Mouse (Mus musculus) embryonic facial prominence, embryonic 15.5 days (tissue): ENCODE data around the gene Coro2a. TPM values are rescaled to one million over a fixed set of nuclear protein-coding genes. Genes with fewer than 3 reads are reported as not detected.
"Not testable (repeated sequence)": the region's sequence is repeated elsewhere in the genome, so short reads cannot be mapped to it uniquely, and the experiment has no call there.

Source experiments
- ATAC-seq: fragments of 200-750 bp; cut with Nextera tagmentation; 2 replicates; pipeline ENCODE4 v1.8.0; 2017; ENCODE audit warnings: low read depth, moderate TSS enrichment; ENCODE audit not compliant: insufficient number of reproducible peaks, low FRiP score, low TSS enrichment
- H3K27ac ChIP-seq: fragments of 300-500 bp; sonication (generic); replicated peaks from 2 replicates; pipeline ENCODE4 v1.5.1; 2015; ENCODE audit warnings: mild to moderate bottlenecking, inconsistent platforms
- H3K27me3 ChIP-seq: fragments of 300-500 bp; sonication (generic); 2 replicates; pipeline ENCODE4 v1.6.1; 2015; ENCODE audit warnings: inconsistent platforms
- H3K36me3 ChIP-seq: fragments of 300-500 bp; sonication (generic); 2 replicates; pipeline ENCODE4 v1.6.1; 2015; ENCODE audit warnings: mild to moderate bottlenecking, inconsistent platforms
- H3K4me1 ChIP-seq: fragments of 300-500 bp; sonication (generic); 2 replicates; pipeline ENCODE4 v1.6.1; 2015; ENCODE audit warnings: inconsistent platforms
- H3K4me2 ChIP-seq: fragments of 300-500 bp; sonication (generic); replicated peaks from 2 replicates; pipeline ENCODE4 v1.6.1; 2015; ENCODE audit warnings: mild to moderate bottlenecking, inconsistent platforms
- H3K4me3 ChIP-seq: fragments of 300-500 bp; sonication (generic); replicated peaks from 2 replicates; pipeline ENCODE4 v1.5.1; 2015; ENCODE audit warnings: mild to moderate bottlenecking, inconsistent platforms
- H3K9ac ChIP-seq: fragments of 300-500 bp; sonication (generic); 2 replicates; pipeline ENCODE4 v1.6.1; 2015; ENCODE audit warnings: inconsistent platforms
- H3K9me3 ChIP-seq: fragments of 300-500 bp; sonication (generic); replicated peaks from 2 replicates; pipeline ENCODE4 v1.6.1; 2016; ENCODE audit warnings: inconsistent platforms
- WGBS: fragments of 180-500 bp; shearing (Covaris S2); methylation state at CpG from one replicate; pipeline ENCODE4 v1.1.7; 2015; 5-methylcytosine and 5-hydroxymethylcytosine counted together
- polyA plus RNA-seq: library from polyadenylated mRNA; unstranded; fragments of >200 nt; fragmentation: Nextera tagmentation; extraction: Ambion mirVana; gene quantifications from 2 replicates; pipeline ENCODE4 v1.2.1, GENCODE M21; 2015

Gene Coro2a
- polyA plus RNA-seq, 1 experiment from 2014 or later, result 6.8 TPM

- Histone ChIP-seq H3K4me1 (no peaks in the 10 kb centered on the region), H3K27me3 (no peaks in the 10 kb centered on the region; the same call in 1 of the 2 replicates), H3K9me3 (no peaks in the 10 kb centered on the region), H3K9ac (no peak overlapping the region), H3K36me3 (no peaks in the 10 kb centered on the region), H3K4me2 (no peak overlapping the region), H3K27ac (no peak overlapping the region), H3K4me3 (no peak overlapping the region)
- ATAC-seq, result no peak
- 90% methylated on average over 5 of the region's 5 CpGs for WGBS
These were observed 7.9 kb downstream of the Coro2a start for GRCm38 (mm10) chr4:46594131-46594530.

GRCm38 (mm10) chr4:46593472-46593871 lies 8.5 kb downstream of the Coro2a start:
- WGBS, result 47% methylated on average over 6 of the region's 6 CpGs
- H3K4me1 ChIP-seq, result no peaks in the 10 kb centered on the region
- H3K4me3 ChIP-seq, result no peak overlapping the region
- no peak overlapping the region for H3K9ac ChIP-seq
- ATAC-seq, result no peak
- no peaks in the 10 kb centered on the region for H3K36me3 ChIP-seq
- no peak overlapping the region for H3K27ac ChIP-seq
- H3K9me3 ChIP-seq, result no peaks in the 10 kb centered on the region
- H3K27me3 ChIP-seq, result no peaks in the 10 kb centered on the region
- H3K4me2 ChIP-seq, result no peak overlapping the region

GRCm38 (mm10) chr4:46591833-46592520 lies 10.0 kb downstream of the Coro2a start:
- no peak overlapping the region for H3K4me3 ChIP-seq
- H3K27me3 ChIP-seq, result no peaks in the 10 kb centered on the region

GRCm38 (mm10) chr4:46590810-46591209 lies 11.2 kb downstream of the Coro2a start:
- Histone ChIP-seq H3K4me1 (no peaks in the 10 kb centered on the region), H3K9ac (no peak overlapping the region), H3K36me3 (no peaks in the 10 kb centered on the region), H3K27me3 (no peaks in the 10 kb centered on the region), H3K9me3 (no peaks in the 10 kb centered on the region), H3K4me2 (no peak overlapping the region), H3K27ac (no peak overlapping the region), H3K4me3 (no peak overlapping the region)
- no peak for ATAC-seq
- 71% methylated on average over 4 of the region's 4 CpGs for WGBS

More at GRCm38 (mm10) chr4:46591833-46592520, 10.0 kb downstream of the Coro2a start:
- ATAC-seq, result 0 out of 2 replicates have a peak, but pooled peaks have one; percentile 26
- Histone ChIP-seq H3K9ac (no peak overlapping the region), H3K36me3 (no peaks in the 10 kb centered on the region), H3K27ac (no peak overlapping the region), H3K9me3 (no peaks in the 10 kb centered on the region), H3K4me2 (no peak overlapping the region), H3K4me1 (no peaks in the 10 kb centered on the region)
- WGBS, result 83% methylated on average over 9 of the region's 9 CpGs

GRCm38 (mm10) chr4:46589946-46590684 lies 11.9 kb downstream of the Coro2a start:
- Histone ChIP-seq H3K4me2 (no peak overlapping the region), H3K27ac (no peak overlapping the region), H3K9ac (no peak overlapping the region), H3K9me3 (no peaks in the 10 kb centered on the region), H3K4me1 (no peaks in the 10 kb centered on the region), H3K36me3 (no peaks in the 10 kb centered on the region), H3K27me3 (no peaks in the 10 kb centered on the region), H3K4me3 (no peak overlapping the region)
- no peak for ATAC-seq
- WGBS, result 73% methylated on average over 5 of the region's 5 CpGs

- Histone ChIP-seq H3K4me1 (no peaks in the 10 kb centered on the region), H3K9ac (no peak overlapping the region), H3K4me3 (no peak overlapping the region), H3K9me3 (no peaks in the 10 kb centered on the region), H3K27me3 (no peaks in the 10 kb centered on the region), H3K27ac (no peak overlapping the region), H3K36me3 (no peaks in the 10 kb centered on the region), H3K4me2 (no peak overlapping the region)
- WGBS, result 71% methylated on average over 8 of the region's 8 CpGs
- ATAC-seq, result no peak
These were observed 12.9 kb downstream of the Coro2a start for GRCm38 (mm10) chr4:46589151-46589550.

GRCm38 (mm10) chr4:46586473-46586872 lies 15.5 kb downstream of the Coro2a start:
- Histone ChIP-seq H3K27me3 (no peaks in the 10 kb centered on the region), H3K4me3 (no peak overlapping the region), H3K9ac (no peak overlapping the region), H3K36me3 (no peaks in the 10 kb centered on the region), H3K27ac (no peak overlapping the region), H3K4me2 (no peak overlapping the region), H3K4me1 (no peaks in the 10 kb centered on the region), H3K9me3 (no peaks in the 10 kb centered on the region)
- no peak for ATAC-seq
- WGBS, result 55% methylated on average over 4 of the region's 4 CpGs

- no peak for ATAC-seq
- Histone ChIP-seq H3K36me3 (no peaks in the 10 kb centered on the region), H3K27me3 (no peaks in the 10 kb centered on the region), H3K9me3 (no peaks in the 10 kb centered on the region; the same call in 1 of the 2 replicates), H3K9ac (no peak overlapping the region), H3K27ac (no peak overlapping the region), H3K4me2 (no peak overlapping the region), H3K4me1 (no peaks in the 10 kb centered on the region), H3K4me3 (no peak overlapping the region)
- WGBS, result 55% methylated on average over 8 of the region's 8 CpGs
These were observed 16.2 kb downstream of the Coro2a start for GRCm38 (mm10) chr4:46585811-46586190.

- Histone ChIP-seq H3K27me3 (no peaks in the 10 kb centered on the region), H3K36me3 (no peaks in the 10 kb centered on the region), H3K9ac (no peak overlapping the region), H3K4me2 (no peak overlapping the region), H3K4me3 (no peak overlapping the region), H3K9me3 (no peaks in the 10 kb centered on the region; the same call in 1 of the 2 replicates), H3K4me1 (no peaks in the 10 kb centered on the region), H3K27ac (no peak overlapping the region)
- WGBS, result 78% methylated on average over 13 of the region's 13 CpGs
- no peak for ATAC-seq
These were observed 16.8 kb downstream of the Coro2a start for GRCm38 (mm10) chr4:46585041-46585810.

- WGBS, result 78% methylated on average over 3 of the region's 3 CpGs
- not testable (repeated sequence) for H3K4me1 ChIP-seq, H3K9ac ChIP-seq, H3K4me3 ChIP-seq, ATAC-seq, H3K9me3 ChIP-seq, H3K36me3 ChIP-seq, H3K27ac ChIP-seq, H3K27me3 ChIP-seq, H3K4me2 ChIP-seq
These were observed 17.5 kb downstream of the Coro2a start for GRCm38 (mm10) chr4:46584536-46584935.

GRCm38 (mm10) chr4:46584084-46584483 lies 17.9 kb downstream of the Coro2a start:
- H3K4me1 ChIP-seq, H3K9me3 ChIP-seq, H3K9ac ChIP-seq, H3K36me3 ChIP-seq, H3K27me3 ChIP-seq, H3K27ac ChIP-seq, H3K4me2 ChIP-seq, H3K4me3 ChIP-seq, ATAC-seq: not testable (repeated sequence)
- WGBS, result 89% methylated on average over 2 of the region's 6 CpGs
